Mouse (Mus musculus): ENCODE data around the gene Usp3. TPM values are rescaled to one million over a fixed set of nuclear protein-coding genes. Genes with fewer than 3 reads are reported as not detected.

The Usp3 gene
- polyA plus RNA-seq (2017; shearing (Covaris generic)) = 100 to 1,000 TPM; 121 to 156 TPM

DNA sequence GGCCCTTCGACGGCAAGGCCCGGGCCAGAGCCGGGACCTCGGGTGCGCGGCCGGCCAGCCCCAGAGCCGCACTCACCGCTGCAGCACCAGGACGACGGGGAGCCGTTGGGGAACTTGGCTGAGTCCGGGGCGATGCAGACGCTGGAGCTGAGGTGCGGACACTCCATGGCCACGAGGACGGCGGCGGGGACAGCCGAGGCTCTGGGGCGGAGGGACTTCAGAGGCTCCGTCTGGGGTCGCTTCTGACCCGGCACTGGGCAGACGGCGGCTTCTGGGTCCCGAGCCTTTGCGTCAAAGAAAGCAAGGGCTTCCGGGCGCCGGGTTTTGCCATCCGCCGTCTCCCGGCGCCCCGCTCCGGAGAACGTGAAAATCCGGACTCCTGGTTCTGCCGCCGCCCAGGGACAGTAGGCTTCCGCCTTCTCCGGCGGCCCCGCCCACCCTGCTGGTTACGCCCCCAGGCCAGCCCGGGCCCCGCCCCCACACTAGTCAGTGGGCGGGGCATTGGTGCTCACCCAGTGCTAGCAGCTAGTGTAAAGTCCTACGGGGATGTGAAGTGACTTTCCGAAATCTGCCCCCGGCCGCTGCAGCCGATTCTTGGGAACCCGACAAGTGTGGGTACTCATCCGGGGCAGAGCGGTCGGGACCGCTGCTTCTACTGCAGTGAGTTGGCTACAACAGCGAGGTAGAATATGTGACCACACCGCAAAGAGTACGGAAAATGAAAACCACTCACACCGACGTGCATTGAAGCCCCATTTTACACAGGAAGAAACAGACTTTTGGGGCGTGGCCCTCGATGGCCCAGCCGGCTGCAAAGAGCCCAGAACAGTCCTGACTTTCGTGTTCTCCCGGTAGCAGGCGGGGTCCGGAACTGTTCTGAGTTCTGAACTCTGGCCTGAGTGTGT is at the start of gene Usp3:
Gene Usp3, minus strand, starts transcription at position 435 of the 905 bp plus-strand sequence.
- ATAC-seq = peak; percentile 80

GRCm38 (mm10) chr9:66640491-66640890 is 47.5 kb upstream of the Usp3 start:
- no peak for ATAC-seq

GRCm38 (mm10) chr9:66639626-66640025 is 46.7 kb upstream of the Usp3 start:
- no peak for ATAC-seq

DNA sequence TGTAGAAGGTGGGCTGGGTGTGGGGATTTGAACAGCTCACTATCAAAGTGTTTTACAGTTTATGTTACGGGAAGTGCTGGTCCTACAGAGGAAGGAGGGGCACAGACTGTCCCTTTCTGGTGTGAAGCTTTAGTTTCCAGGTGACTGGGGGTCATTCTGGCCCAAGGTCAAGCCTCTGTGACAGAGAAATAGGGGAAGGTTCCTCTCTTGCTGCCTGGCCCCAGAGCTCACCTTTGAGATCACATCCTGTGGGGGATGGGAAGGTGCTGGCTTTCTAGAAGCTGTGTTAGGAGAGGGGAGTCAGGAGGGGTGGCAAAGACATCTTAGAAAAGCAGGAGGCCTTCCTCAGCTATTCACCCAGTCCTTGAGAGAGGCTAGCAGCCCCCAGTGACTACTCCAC is 39.5 kb upstream of the Usp3 start:
- ATAC-seq = peak; percentile 74

- ATAC-seq = no peak
Observed at GRCm38 (mm10) chr9:66630931-66631330, 38.0 kb upstream of the Usp3 start.

DNA sequence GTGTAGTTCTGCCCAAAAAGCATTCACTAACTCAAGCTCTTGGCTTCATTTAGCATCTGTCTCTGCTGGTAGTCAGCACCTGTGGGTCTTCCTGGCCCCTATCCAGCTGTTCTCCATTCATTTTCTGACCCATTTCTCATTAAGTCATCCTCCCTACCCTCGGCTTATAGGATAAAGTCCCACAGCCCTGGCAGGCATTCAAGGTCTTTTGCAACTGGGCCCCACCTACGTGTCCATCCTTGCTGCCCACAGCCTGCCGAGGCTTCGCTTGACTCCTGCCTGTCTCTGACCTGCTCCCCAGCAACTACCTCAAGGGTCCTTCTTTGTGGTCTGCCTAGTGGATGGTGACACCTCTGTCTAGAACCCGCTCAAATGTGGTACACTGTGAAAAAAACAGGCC is 33.7 kb upstream of the Usp3 start:
- ATAC-seq = no peak

DNA sequence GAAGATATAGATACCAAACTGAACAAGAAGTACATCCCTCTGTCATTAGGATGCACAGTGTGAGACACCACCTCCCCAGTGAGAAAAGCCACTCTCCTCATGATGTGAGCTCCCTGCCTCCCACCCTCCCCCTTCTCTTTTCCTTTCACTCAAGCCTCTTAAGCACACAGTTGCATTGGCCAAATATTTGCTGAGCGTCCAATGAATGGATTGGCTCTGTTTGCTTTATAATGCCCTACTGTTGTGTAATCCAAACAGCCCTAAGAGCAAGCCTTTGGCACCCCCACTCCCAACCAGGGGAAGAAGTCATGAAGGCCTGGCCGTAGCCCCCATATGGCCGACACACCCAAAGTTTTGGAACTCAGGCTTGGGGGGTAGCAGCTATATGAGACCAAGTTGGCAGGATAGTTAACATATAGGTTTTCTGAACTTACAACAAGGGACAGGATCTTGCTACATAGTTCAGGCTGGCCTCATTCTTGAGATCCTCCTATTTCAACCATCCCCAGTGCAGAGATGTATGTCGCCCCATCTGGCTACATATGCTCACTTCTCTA is 33.1 kb upstream of the Usp3 start:
- ATAC-seq = no peak

DNA sequence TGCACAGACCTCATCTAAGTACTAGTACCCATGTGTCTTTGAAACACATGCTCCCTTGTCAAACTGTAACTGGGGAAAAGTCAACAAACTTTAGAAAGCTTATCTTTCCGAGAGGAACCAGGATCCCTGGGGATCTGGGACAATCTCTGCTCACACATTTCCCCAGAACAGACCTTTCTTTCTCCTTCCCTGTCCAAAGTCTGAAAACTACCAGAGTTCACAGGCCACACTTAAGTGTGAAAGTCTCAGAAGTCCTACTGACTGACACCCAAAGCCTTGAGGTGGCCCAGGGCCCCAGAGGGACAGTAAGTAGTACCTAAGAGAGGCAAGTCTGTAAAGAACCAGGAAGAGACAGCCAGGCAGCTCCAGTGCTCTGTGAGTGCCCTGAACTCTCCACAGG is 31.9 kb upstream of the Usp3 start:
- ATAC-seq = no peak

DNA sequence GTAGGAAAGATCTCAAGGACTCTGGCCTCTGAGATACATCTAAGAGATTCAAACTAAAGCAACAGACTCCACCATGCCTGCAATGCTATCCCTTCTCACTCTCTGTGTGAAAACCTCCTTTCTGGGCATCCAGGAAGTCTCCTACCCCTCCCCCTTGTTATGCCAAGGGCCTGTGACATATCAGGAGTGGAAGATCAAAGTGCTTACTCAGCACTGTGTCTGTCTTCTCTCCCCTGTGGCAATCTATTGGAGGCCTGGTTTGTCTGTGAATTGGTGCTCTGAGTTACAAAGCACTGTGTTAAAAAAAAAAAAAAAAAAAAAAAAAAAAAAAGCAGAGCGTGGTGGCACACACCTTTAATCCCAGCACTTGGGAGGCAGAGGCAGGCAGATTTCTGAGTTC is 30.7 kb upstream of the Usp3 start:
- no peak for ATAC-seq

- ATAC-seq = no peak
Observed at GRCm38 (mm10) chr9:66620581-66620981, 27.6 kb upstream of the Usp3 start.

- ATAC-seq = no peak
Observed at GRCm38 (mm10) chr9:66620055-66620454, 27.1 kb upstream of the Usp3 start.

DNA sequence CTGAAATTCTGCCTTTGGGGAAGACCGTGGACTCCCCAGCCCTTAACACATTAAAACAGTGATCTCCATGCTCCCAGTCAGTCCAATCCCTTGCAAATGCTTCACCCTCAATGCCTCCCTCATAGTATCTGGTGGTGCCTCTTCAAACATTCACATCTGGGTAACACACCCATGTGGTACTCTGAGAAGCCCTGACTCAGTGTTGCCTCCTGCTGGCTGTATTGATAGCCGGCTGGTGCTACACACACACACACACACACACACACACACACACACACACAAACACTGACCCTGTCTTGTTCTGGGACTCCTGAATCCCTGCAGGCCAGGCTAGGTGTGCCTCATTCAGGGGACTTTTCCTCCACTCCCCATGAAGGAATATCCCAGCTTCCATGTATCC is 24.9 kb upstream of the Usp3 start:
- no peak for ATAC-seq

- peak; percentile 5 for ATAC-seq
Observed at GRCm38 (mm10) chr9:66616858-66617257, 23.9 kb upstream of the Usp3 start.

- peak; percentile 86 for ATAC-seq
Observed at GRCm38 (mm10) chr9:66615141-66615540, 22.2 kb upstream of the Usp3 start.

DNA sequence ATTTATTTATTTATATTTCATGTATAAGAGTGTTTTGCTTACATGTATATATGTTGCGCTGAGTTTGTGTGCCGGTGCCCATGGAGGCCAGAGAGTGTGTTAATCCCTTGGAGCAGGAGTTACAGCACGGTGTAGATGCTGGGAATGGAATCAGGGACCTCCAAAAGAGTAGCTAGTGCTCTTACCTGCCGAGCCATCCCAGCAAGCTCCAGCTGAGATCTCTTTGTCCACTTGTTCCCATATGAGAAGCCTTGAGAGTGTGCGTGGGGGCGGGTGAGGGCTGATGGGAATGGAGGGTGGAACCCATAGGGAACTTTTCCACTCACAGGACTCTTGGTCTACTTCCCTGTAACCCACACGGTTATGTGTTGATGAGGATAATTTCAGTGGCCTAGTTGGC is 21.6 kb upstream of the Usp3 start:
- no peak for ATAC-seq

DNA sequence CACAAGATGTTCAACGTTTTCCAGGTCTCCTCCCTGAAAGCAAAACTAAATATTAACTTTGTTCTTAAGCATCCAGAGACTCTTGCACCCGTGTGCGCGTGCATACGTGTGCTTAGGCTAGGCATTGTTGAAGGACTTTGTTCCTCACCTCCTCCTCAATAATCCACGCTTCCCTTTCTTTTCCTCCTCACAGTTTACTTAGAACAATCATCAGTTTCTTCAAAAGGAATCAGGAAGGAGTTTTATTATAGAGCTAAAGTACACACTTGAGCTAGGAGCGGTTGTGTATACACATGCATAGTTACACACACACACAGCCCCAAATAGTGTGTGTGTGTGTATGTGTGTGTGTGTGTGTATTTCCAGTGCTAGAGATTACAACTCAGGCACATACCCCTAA is 20.7 kb upstream of the Usp3 start:
- no peak for ATAC-seq

DNA sequence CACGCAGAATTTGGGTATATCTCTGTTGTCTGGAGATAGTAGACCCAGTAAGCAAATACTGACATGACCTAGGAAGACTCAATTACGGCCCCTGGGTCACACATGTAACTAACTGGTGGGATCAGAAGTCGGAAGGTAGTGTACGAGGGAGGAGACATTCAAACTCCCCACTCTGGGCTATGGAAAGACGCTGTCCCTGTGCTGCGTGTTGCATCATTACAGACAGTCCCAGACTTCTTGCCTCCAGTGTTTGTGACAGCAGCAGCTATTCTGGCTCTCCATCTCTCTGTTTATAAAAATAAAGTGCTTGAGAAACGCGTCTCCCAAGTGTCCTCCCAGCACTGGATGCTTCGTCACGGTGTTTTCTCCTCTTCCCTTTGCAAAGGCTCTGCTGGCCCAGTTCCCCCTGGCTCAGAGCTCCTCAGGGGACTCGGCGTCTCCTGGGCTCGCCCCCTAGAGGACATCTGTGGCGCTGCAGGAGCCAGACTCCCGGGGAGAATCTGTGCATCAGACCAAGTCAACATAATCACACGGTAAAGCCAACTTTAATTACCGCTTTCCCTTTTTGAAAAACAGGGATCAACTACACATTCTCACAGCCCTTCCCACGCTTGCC is 18.6 kb upstream of the Usp3 start:
- peak; percentile 47 for ATAC-seq

DNA sequence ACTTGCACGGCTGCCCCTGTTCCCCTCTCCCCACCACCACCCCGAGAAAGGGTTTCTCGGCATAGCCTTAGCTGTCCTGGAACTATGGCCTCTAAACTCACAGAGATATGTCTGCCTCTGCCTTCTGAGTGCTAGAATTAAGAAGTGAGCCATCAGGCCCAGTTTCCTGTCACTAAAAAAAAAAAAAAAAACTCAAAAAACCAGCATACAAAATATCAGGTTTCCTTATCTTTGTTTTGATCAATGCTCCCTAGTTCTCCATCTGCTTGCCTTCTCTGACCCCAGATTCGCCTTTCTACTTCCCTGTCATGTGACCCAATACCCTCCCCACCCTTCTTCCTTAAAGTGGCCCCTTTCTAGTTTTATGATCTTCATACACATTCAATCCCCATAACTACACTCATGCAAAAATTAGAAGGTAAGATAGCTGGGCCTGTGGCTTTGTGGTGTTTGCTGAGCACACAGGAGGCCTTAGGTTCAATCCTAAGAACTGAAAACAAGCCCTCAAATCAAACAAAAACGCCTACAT is 15.9 kb upstream of the Usp3 start:
- no peak for ATAC-seq

DNA sequence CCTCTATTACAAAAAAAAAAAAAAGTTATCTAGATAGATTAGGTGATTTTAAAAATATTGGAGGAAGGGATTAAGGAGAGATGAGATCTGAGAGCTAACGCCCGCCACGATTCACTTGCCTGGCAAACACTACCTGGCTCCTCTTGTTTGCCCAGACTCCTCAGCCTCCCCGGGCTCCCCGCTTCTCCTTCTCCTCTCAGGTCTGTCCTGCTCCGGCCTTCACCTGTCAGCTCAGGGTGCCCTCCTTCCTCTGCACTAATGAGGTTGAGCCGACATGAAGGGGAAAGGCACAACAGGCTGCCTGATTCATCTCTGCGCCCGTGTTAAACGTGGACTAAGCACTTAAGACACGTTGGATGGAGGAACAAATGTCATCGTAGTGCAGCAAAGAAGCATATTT is 13.9 kb upstream of the Usp3 start:
- ATAC-seq = no peak

DNA sequence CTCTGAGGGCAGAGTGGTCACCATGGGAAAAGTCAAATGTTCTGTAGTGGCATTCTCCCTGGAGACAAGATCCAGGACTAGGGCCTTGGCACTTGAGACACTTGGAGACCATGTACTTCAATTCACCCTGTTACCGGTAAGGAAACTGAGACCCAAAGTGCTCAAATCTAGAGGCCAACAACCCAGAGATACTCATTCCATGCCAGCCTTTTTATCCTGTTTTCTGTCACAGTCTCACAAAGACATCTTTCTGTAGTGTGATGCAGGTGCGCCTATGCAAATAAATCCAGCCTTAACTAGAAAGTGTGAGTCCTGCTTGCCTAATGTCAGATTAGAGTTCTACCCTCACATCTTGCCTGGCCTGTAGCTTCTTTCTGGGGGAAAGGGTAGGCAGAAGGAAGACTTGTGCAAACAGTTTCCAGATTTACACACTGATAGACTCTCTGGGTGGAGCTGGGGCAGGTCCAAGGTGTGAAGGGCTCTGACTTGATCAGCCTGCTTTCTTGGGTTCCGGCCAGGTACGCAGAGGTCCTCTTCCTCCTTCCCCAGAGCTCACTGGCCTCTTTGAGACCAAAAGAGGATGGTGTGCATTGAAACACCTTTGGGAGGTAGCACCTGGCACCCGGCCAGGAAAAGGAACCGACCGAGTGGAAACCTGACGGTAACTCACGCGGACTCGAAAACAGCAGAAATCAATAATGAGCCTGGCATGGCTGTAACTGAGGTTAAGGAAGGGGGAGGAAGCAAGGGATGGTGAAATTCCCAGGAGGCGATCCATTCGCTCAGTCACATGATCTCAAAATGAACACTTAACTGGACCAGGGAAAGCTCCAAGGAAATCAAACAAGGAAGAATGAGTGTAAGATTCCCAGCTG is 13.2 kb upstream of the Usp3 start:
- no peak for ATAC-seq

DNA sequence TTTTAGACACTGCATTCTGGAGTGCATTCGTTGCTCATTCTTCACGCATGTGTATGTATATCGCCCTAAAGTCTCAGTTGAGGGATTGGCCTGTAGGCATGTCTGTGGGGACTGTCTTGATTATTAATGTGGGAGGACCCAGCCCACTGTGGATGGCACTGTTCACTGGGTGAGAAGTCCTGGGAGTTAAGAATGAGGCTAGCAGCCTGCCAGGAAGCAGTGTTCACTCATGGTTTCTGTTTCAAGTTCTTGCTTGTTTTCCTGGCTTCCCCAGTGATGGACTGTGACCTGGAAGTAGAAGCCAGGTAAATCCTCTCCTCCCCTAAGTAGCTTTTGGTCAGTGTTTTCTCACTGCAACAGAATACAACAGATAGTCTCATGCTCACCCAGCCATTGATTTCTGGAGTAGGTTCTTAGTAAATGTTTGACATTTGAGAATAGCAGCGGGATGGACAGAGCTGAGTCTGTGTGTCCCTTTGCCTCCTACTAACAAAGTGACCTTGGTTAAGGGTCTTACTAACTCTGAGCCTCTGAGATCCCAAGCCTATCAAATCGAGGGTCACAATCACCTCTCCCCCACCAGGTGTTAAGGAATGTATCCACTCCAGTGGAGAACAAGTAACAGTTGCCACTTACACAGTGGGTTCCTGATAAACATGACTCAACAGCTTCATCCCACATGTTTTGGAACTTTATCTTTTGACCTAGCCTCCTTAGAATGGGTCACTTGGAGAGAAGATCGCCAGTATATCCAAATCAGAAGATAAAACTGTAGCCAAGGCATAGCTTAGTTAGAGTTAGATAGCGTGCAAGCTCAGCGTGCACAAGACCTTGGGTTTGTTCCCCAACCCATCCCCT is 11.6 kb upstream of the Usp3 start:
- ATAC-seq = no peak

DNA sequence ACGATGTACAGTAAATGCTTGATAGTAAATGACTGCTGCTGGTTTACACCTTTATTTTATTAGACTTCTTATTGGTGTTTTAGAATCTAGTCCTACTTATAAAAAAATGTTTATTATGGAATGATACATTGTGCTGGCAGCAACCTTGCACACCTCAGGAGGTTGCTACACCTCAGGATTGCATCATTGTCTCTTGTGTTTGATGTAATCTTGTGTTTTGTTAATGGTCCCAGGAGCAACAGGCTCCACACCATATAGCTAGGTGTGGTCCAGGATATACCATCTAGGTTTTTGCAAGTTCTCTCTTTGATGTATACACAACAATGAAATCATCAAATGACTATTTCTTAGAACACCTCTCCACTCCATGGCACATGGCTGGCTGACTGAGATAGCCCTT is 11.0 kb upstream of the Usp3 start:
- no peak for ATAC-seq
